Mouse (Mus musculus) inflammation-experienced regulatory T-cells, adult 6 months (primary cell): ENCODE measurements at regions not wholly inside any gene's neighbourhood (a gene's known extent, or its start where the extent isn't known, plus 50 kb on each side); places are given as distances from the start of the nearest gene placed in this dataset.

Experiments
- ATAC-seq: one replicate; pipeline ENCODE4 v1.8.0; 2017

DNA sequence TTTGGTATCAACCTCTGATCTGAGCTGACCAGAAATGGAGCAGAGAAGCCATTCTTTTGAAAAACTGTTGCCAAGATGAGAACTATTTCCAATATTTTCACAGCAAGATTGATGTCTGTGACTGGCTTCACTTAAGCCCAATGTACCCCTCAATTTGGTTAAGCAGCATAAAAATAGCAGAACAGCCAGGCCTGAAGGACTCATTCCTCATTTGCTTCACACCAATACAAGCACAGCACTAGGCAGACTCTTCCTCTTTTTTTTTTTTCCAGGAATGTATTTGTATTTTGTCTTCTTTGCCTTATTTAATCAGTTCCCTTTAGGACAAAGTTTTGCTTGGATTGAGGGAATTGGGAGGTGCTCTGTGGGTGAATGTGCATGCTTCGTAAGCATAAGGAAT is 441.4 kb upstream of the Btbd3 start:
- no peak for ATAC-seq

DNA sequence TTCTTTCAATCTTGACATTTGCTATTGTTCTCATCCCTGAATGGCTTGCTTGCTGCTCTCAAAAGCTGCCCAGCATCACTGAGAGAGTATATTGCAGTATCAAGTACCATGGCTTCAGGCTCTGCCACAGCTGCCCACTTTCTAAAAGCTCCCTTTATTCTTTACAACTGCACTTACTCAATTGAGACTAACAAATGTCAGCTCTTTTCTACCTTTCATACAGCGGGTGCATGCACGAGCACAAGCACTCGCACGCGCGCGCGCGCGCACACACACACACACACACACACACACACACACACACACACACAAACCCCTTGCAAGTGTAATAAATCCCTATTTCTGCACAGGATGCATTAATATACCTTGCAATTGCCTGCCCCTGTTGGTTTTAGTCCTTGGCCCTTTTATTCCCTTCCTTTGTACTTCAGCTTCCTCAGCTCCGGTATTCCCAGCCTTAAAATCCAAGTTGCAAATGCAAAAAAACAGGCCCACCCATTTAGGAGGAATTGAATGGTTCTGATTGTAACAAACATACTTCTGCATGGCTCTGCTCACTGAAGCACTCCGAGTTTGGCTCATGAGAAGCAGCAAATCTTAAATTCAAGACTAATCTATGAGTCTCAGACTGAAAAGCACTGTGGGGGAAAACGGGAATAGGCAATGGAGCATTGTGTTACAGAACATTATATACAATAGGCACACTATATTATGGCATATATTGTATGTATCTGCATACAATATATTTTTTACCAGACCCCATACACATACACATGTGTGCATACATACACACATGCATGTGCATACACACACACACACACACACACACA is 447.7 kb upstream of the Btbd3 start:
- no peak for ATAC-seq

DNA sequence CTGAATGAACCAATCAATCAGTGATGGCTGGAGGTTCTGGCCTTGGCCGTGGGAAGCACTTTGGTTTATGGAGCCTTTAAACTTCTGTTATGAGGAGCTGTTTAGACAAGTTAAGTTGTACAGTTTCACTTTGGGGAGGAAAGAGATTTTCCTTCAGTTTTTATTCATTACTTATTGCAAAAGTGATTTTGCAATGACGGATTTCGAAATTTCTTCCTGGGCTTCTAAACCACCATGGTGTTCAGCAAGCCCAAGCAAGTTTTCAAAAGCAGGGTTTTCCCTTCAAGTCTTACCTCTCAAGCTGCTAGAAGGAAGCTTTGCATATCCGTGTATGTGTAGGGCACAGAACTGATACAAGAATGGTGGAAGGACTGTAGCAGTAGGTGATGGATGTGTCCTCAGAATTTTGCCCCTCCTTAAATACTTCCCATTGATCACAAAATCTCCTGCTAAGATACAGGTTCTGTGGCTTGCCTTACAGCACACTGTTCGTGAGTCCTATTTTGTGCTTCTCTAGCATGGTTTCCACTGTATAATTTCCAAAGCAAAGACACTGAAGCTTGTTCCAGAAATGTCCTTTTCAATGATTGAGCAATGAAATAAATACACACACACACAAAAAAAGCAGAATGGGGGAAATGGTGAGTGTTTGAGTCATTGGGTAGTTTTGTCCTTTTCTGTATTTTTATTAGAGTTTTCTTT is 448.6 kb upstream of the Btbd3 start:
- no peak for ATAC-seq

DNA sequence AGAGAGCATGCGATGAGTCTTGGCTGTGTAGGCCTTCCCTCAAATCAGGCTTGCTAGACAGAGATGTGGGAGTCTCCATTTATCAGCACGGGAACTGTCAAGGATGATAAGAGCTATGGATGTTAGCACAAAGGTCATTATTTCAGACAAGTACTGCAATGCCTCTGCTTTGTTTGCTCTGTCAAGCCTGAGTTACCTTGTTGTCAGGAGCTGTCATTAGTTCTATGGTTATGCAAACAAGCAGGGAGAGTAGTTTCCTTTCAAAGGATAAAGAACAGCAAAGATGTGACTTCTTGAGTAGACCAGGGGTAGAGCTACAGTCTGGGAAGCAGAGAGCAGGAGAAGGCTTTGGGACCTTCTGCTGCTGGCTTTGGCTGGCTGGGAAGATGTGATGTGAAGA is 461.5 kb upstream of the Btbd3 start:
- ATAC-seq, result no peak

DNA sequence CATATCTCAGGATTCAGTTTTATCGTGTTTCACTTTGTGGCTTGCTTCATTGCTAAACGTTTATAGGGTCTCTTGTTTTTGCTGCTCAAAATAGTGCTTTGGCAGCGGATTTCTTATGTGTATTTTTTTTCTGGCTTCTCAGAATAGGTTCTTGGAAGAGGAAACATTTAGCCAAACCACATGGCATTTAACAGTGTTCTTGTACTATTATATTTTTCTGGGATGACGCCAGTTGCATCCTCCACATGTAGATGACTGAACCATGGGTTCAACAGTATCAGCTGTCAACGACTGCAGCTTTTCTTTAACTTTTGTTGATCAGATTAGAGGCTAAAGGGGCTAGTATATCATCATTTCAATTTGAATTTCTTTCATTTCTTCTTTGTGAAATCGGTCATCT is 472.3 kb upstream of the Btbd3 start:
- ATAC-seq, result no peak

DNA sequence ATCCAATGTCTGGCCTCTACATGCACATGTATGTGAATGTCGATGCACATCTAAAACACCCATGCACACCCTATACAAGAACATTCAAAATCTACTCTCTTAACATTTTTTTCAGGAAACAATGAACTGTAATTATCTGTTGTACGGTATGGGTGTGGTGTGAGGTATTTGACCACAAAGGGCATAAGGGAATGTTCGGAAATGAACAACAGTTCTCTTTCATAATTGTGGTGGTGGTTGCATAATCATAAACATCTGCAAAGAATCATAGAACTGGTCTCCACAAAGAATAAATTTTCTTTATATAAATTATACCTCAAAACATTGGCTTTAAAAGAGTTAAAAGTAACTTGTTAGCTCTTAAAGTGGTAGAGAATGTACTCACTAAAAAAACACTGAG is 478.9 kb upstream of the Btbd3 start:
- ATAC-seq, result no peak

DNA sequence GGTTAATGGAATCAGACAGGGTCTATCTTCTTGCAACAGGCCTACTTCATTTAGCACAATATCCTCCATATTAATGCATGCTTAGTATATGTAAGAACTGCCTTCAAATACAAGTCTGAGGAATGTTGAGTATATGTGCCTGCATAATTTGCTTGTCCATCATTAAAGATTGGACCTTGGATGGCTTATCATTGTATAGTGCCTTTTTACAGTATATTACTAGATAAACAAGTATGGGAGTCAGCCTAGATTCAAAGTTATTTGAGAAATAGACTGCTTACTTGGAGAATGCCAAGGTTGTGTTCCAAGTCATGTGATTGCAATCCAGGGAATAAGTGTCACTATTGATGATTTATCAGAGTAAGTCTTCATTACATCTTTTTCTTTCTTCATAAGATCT is 491.6 kb upstream of the Btbd3 start:
- ATAC-seq, result no peak

DNA sequence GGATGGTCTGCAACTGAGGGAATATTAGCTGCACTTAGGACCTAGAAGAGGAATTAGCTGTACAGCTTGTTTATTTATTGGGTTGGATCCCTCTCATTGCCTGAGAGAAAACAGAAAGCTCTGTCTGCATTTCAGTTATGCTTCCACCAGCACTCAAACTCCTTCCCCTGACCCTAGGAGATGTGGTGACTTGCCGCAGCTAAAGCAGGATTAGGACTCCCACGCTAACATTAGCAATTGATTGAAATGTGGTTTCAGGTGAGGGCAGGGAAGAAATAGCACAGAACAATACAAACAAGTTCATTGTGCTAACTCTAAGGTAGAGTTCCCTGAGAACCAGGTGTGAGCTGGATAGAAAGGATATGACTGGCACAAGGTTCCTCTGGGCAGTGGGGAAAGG is 496.9 kb upstream of the Btbd3 start:
- no peak for ATAC-seq

DNA sequence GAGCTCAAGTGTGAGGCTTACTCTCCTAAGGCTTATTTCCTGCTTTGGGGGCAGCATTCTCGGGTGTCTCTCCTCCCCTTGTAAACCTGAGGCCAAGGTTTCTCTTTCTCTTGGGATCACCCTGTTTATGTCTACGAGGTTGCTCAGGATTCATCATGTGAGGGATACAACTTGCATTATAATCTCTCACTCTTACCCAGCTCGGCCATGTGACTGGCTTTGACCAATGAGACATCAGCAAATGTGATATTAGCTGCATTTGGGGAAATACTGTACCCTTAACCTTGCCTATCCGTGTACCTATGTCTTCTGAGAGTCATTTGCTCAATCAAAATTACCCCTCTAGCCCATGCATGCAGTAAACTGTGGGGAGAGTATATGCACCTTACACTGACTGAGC is 498.0 kb upstream of the Btbd3 start:
- ATAC-seq, result no peak

DNA sequence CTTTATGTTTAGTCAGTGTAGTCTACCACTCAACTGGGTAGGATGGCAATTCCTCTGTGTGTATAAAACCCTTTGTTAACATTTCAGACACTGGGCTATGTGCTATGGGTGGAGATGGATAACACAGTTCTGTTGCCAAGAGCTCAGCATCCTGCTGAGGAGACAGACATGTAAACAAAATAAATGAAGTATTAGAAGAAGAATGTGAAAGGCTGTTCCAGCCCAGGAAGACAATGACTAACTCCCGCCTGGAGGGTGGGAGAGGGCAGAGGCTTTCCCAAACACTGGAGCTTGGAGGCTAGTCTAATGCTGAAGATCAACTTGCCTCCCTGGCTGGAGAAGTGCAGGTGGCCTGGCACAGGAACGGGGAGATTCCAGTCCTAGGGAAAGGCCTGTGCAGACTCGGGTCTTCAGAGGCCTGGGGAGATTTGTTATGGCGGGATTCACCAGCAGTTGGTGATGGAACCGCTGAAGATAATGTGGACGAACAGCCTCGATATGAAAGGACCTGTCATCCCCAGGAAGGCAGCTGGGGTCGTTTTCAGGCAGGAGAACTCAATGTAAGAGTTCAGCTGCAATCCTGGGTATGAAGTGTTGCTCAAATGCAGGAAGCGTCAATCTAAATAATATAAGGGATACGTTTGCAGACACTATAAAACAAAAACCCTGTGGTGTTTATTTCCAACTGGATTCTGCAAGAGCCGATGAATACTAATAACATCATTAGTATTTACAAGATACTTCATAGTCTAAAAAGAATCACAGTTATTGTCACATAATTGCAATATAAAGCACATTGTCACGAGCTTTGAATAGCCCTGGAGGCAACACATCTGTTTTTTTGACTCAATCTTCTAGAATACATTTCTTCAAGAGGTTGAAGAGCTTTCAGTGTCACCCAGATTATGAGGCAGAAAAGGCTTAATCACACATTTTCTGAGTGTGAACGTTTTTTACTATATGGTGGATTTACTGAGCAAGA is 498.8 kb upstream of the Btbd3 start:
- ATAC-seq, result no peak

DNA sequence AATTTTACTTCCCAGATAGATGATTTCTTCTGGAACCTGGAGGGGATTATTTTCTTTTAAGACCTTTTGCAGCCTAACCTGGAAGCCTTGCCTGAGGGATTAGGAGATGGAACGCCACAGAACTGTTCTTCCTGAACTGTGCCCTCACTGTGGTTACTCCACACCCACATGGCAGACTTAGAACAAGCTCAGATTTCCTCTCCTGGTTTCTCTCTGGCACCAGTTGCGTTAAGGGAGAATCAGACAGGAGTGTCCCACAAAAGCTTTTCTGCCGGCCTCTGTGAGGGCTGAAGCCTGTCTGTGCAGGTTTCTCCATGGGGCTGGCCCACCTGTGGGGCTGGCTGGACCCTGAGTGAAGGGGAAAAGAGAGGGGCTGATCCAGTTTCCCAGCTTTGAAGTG is 500.1 kb upstream of the Btbd3 start:
- no peak for ATAC-seq

DNA sequence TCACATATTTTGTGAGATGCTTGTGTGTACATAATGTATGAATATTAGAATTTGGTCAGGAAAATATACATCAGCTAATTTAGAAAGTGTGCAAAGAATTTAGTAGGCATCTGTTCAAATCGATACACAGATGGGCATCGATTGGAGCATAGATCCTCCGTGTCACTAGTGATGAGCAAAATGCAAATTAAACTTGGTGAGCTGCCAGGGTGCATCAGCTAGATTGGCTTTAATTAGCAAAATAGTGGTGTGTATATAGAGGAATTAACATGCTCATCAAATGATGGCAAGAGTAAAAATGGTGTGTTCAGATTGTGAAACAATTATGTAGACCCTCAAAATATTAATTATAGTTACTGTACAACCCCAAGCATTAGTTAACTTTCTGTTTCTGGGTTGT is 501.9 kb upstream of the Btbd3 start:
- no peak for ATAC-seq

DNA sequence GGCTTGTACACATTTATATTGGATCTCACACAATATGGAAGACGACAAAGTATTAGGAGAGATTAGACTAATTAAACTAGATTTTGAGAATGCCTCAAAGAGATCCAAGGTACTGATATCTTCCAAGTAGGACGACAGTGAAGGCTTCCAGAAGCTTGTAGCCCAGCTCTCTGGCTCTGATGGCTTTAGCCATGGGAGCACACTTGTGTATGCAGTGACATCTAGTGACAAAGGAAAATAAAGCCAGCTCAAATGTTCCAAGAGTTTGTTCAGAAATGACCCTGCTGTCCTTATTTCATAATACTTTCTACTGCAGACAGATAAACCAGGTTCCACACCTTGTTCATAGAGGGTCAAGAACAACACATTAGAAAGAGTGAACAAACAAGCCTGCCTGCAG is 524.0 kb upstream of the Btbd3 start:
- no peak for ATAC-seq

DNA sequence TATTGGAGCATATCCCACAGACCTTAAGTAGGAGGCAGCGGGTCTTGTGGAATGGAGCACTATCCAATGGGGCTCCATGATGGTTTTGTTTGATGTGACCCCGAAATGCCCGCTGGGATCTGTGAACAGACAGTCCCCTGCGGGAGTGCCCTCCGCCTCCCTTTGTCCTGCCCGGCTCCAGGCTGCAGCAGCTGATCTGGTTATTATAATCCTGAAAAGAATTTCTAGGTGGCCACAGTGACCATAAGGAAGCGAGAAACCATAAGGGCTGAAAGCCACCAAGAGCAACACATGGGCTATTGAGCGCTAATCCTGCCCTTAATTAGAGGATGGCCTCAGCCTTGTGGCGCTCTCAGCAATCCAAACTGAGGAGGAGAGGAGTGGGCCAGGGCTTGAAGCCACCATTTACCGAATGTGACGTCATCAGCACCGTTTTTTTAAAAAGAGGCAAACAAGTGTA is 525.9 kb upstream of the Btbd3 start:
- no peak for ATAC-seq

DNA sequence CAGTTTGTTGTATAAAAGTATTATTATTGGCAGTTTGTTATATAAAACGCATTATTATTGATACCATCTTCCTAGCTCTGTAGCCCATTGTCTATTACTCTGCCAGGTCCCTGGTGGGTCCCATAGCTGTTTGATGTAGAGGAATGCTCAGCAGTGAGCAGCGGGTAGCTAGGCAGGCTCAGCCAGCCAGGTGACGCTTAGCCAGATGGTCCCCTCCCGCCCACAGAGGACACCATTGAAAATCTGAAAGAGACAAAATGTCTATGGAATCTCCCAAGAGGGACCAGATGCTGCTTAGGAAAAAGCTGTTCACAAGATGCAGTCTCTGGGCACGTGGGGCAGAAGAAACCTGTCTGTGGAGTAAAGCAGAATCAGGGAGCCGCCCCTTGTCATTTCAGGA is 526.5 kb upstream of the Btbd3 start:
- no peak for ATAC-seq

DNA sequence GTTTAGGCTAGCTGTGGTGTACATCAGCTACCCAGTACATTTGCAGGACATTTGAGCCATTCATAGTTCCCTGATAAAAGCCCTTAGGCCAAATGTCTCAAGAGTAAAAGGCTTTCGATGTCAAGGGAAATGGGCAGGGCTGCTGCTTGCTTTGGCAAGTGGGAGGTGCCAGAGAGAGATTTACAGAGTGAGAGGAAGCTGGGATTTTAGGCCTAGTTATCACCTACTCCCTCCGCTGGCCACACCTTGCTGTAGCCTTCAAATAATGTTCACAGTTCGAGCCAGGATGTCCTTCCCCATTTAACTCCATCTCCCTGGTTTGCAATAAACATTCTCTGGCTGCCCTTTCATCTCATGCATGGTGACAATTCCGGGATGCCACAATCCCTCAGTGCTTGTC is 527.2 kb upstream of the Btbd3 start:
- no peak for ATAC-seq

DNA sequence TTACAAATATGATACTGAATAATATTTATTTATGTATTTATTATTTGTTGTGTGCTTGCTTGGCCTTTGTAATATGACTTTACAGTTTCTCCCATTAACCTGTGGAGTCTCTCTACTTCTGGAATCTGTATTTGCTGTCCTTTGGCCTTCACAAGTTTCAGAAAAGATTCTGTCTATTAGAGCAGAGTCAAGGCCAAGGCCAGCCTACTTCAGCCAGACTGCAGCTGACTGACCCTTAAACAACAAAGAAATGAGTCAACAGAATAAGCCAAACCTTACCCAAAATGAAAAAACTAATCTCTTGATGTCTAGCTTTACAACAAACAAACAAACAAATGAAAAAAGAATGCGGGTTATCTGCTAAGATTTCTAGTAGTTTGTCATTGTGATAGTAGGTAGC is 532.7 kb upstream of the Btbd3 start:
- no peak for ATAC-seq

DNA sequence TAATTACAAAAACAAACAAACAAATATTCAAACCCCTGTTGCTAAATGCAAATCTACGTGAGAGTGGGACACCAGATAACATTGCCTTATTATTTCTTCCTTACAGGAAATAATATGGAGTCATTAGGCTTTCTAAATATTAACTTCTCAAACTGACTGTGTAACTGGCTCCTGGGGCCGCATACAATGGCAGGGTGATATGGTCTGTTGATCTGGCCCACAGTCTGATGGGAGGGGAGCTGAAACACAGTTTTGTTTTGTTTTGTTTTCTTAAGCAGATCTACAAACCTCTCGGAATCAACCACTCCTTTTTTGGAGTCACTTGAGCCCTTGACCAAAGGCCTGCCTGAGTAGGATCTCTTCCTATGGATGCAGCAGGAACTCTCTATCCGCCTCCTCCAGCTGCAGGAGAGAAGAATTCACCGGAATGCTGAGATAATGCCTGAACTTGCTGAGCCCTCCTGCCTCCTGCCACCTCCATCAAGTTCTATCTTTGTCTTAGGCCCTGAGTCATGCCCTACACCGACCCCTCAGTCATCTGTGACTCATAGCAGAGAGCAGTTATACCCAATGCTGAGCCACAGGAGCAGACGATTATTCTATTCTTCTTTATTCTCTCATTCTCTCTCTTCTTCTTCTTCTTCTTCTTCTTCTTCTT is 534.5 kb upstream of the Btbd3 start:
- ATAC-seq, result no peak

DNA sequence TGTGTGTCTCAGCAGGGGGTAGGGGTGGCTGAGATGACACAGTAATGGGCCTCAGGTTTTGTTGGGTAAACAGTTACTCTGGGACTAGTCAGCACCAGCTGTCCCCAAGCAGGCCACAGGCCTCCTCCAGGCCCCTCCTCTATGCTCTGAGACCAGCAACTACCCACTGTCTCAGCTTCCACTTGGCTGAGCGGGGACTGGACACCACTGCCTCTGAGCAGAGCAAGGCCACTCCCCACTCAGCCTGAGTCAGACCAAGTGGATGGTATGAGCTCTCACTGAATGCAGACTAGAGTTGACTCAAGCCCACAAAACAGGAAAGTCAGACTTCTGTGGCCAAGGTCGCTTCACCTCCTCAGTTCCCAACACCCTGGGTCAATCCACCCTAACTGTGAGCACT is 540.5 kb upstream of the Btbd3 start:
- no peak for ATAC-seq

DNA sequence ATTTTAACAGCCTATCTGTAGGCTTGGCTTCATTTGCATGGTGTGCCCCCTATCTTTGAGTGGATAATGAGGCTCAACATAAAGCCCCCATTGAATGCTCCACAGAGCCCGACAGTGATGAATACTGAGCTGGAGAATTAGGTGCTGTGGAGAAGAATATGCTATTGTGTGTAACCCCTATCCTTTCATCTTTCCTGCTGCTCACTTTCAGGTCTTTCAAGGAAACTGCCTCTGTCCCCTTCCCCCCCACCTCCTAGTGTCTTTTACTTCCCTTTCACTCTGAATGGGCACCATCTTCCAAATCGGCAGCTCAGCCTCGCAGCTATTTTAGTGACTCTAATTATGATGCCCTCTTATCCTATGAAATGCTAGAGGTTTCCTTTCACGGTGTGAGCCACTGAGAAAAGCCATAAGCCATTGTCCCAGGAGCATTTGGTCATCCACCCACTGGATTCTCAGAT is 549.8 kb upstream of the Btbd3 start:
- no peak for ATAC-seq

DNA sequence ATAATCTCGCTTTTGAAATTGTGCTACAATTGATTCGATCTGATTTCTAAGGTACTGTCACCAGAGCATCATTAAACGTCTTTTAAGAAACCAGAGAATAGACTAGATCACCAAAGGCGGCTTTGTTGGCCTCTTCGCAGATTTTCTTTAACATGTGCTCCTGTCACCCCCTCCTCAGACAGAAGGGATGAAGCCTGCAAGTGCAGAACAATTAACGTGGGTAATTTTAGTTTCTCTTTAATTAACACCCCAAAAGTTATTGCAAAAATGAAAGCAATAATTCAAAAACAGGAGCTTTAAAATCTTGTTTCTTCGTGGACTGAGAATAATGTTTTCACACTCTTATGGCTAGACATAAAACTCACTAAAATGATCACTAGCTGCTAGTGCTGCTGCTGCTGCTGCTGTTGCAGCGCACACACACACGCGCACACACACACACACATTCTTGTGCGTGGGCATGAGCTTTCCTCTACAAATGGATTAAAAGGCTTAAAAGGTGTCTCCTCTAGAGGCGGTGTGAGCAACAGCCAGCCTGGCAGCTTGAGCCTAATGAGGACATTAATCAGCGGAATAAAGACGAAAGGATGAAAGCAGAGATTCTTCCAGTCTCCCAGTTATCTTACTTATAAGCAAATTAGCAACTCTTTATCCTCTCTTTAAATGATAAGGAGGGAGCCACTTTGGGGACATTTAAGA is 550.5 kb upstream of the Btbd3 start:
- ATAC-seq, result no peak
